Mouse (Mus musculus): Measurements from ENCODE around the gene Rnf213. TPM values are rescaled to one million over a fixed set of nuclear protein-coding genes. Genes with fewer than 3 reads are reported as not detected.
A peak's percentile ranks its signal among the peaks of the same experiment; 100 is the strongest.

Rnf213 gene
- polyA plus RNA-seq, 1 experiment from 2014 or later: 12.5 TPM

GRCm38 (mm10) chr11:119390271-119391231 is 2.3 kb upstream of the Rnf213 start:
- Histone ChIP-seq H3K4me3 (ENCODE audit: low read depth, low read length) (peak overlapping the region; percentile 72), H3K4me2 (peak overlapping the region; percentile 97), H3K9me3 (ENCODE audit: low read depth, low read length) (no peaks in the 10 kb centered on the region), H3K27ac (ENCODE audit: low read depth) (peak overlapping the region; percentile 84), H3K4me1 (ENCODE audit: insufficient read depth) (peaks cover 12% of the 10 kb centered on the region), H3K9ac (peak overlapping the region; percentile 65), H3K36me3 (ENCODE audit: insufficient read depth) (no peaks in the 10 kb centered on the region), H3K27me3 (ENCODE audit: insufficient read depth, low read length) (no peaks in the 10 kb centered on the region; the same call in 1 of the 2 replicates)
- TF ChIP-seq CTCF (IDR thresholded peaks at IDR 0.05; ENCODE audit: low read depth): no peak
- 2% methylated on average over 51 of the region's 53 CpGs for WGBS
- DNase-seq (peak; percentile 70), ATAC-seq (ENCODE audit: insufficient read depth) (peak; percentile 47)

- Histone ChIP-seq H3K4me3 (ENCODE audit: low read depth, low read length) (peak overlapping the region; percentile 72; the same call in 1 of the 2 replicates), H3K36me3 (ENCODE audit: insufficient read depth) (no peaks in the 10 kb centered on the region), H3K4me2 (peak overlapping the region; percentile 97), H3K27me3 (ENCODE audit: insufficient read depth, low read length) (no peaks in the 10 kb centered on the region; the same call in 1 of the 2 replicates), H3K27ac (ENCODE audit: low read depth) (0 out of 2 replicates have a peak overlapping the region, but pooled peaks have one; percentile 27), H3K9ac (no peak overlapping the region), H3K4me1 (ENCODE audit: insufficient read depth) (peaks cover 12% of the 10 kb centered on the region), H3K9me3 (ENCODE audit: low read depth, low read length) (no peaks in the 10 kb centered on the region)
- WGBS: 29% methylated on average over 7 of the region's 7 CpGs
- ATAC-seq (ENCODE audit: insufficient read depth): no peak
- TF ChIP-seq CTCF (IDR thresholded peaks at IDR 0.05; ENCODE audit: low read depth): no peak
- no peak for DNase-seq
Measured at GRCm38 (mm10) chr11:119391386-119392000, 1.4 kb upstream of the Rnf213 start.

- no peaks in the 10 kb centered on the region; the same call in 1 of the 2 replicates for H3K27me3 ChIP-seq (ENCODE audit: insufficient read depth, low read length)
- TF ChIP-seq CTCF (IDR thresholded peaks at IDR 0.05; ENCODE audit: low read depth): no peak
- H3K9ac ChIP-seq: 0 out of 2 replicates have a peak overlapping the region, but pooled peaks have one; percentile 3
- 10% methylated on average over 12 of the region's 12 CpGs for WGBS
- peaks cover 12% of the 10 kb centered on the region for H3K4me1 ChIP-seq (ENCODE audit: insufficient read depth)
- peak overlapping the region; percentile 57 for H3K4me3 ChIP-seq (ENCODE audit: low read depth, low read length)
- H3K4me2 ChIP-seq: peak overlapping the region; percentile 89
- DNase-seq: peak; percentile 66
- no peaks in the 10 kb centered on the region for H3K9me3 ChIP-seq (ENCODE audit: low read depth, low read length)
- ATAC-seq (ENCODE audit: insufficient read depth): no peak
- H3K36me3 ChIP-seq (ENCODE audit: insufficient read depth): peaks cover 3% of the 10 kb centered on the region; the same call in 1 of the 2 replicates
- 0 out of 2 replicates have a peak overlapping the region, but pooled peaks have one; percentile 27 for H3K27ac ChIP-seq (ENCODE audit: low read depth)
Measured at GRCm38 (mm10) chr11:119392001-119392614, 792 bp upstream of the Rnf213 start.

- WGBS: 23% methylated on average over 7 of the region's 7 CpGs
Measured at GRCm38 (mm10) chr11:119393483-119393804, 544 bp downstream of the Rnf213 start.

GRCm38 (mm10) chr11:119394210-119394609 is 1.3 kb downstream of the Rnf213 start:
- Histone ChIP-seq H3K4me2 (peak overlapping the region; percentile 89), H3K4me1 (ENCODE audit: insufficient read depth) (peaks cover 12% of the 10 kb centered on the region), H3K9ac (no peak overlapping the region; the same call in 1 of the 2 replicates), H3K4me3 (ENCODE audit: low read depth, low read length) (peak overlapping the region; percentile 57), H3K9me3 (ENCODE audit: low read depth, low read length) (no peaks in the 10 kb centered on the region), H3K27me3 (ENCODE audit: insufficient read depth, low read length) (no peaks in the 10 kb centered on the region; the same call in 1 of the 2 replicates), H3K27ac (ENCODE audit: low read depth) (no peak overlapping the region), H3K36me3 (ENCODE audit: insufficient read depth) (peaks cover 3% of the 10 kb centered on the region; the same call in 1 of the 2 replicates)
- 34% methylated on average over 6 of the region's 6 CpGs for WGBS
- no peak for TF ChIP-seq CTCF (IDR thresholded peaks at IDR 0.05; ENCODE audit: low read depth)
- DNase-seq (no peak), ATAC-seq (ENCODE audit: insufficient read depth) (no peak)

More at GRCm38 (mm10) chr11:119393483-119393804, 544 bp downstream of the Rnf213 start:
- Histone ChIP-seq H3K9me3 (ENCODE audit: low read depth, low read length) (no peaks in the 10 kb centered on the region), H3K27ac (ENCODE audit: low read depth) (peak overlapping the region; percentile 70; the same call in 1 of the 2 replicates), H3K4me2 (peak overlapping the region; percentile 89), H3K4me1 (ENCODE audit: insufficient read depth) (peaks cover 12% of the 10 kb centered on the region), H3K27me3 (ENCODE audit: insufficient read depth, low read length) (no peaks in the 10 kb centered on the region; the same call in 1 of the 2 replicates), H3K36me3 (ENCODE audit: insufficient read depth) (peaks cover 3% of the 10 kb centered on the region; the same call in 1 of the 2 replicates), H3K4me3 (ENCODE audit: low read depth, low read length) (peak overlapping the region; percentile 57), H3K9ac (peak overlapping the region; percentile 65)
- no peak for TF ChIP-seq CTCF (IDR thresholded peaks at IDR 0.05; ENCODE audit: low read depth)
- ATAC-seq (ENCODE audit: insufficient read depth): no peak; the same call in 1 of the 2 replicates
- no peak for DNase-seq

- WGBS: 29% methylated on average over 7 of the region's 7 CpGs
- H3K27me3 ChIP-seq (ENCODE audit: insufficient read depth, low read length): no peaks in the 10 kb centered on the region; the same call in 1 of the 2 replicates
- ATAC-seq (ENCODE audit: insufficient read depth): no peak
Measured at GRCm38 (mm10) chr11:119395394-119395793, 2.5 kb downstream of the Rnf213 start.

More at GRCm38 (mm10) chr11:119395394-119395793, 2.5 kb downstream of the Rnf213 start:
- Histone ChIP-seq H3K9me3 (ENCODE audit: low read depth, low read length) (no peaks in the 10 kb centered on the region), H3K4me1 (ENCODE audit: insufficient read depth) (peaks cover 8% of the 10 kb centered on the region; the same call in 1 of the 2 replicates), H3K4me2 (0 out of 2 replicates have a peak overlapping the region, but pooled peaks have one; percentile 89), H3K27ac (ENCODE audit: low read depth) (no peak overlapping the region), H3K36me3 (ENCODE audit: insufficient read depth) (peaks cover 3% of the 10 kb centered on the region; the same call in 1 of the 2 replicates), H3K4me3 (ENCODE audit: low read depth, low read length) (no peak overlapping the region), H3K9ac (no peak overlapping the region)
- TF ChIP-seq CTCF (IDR thresholded peaks at IDR 0.05; ENCODE audit: low read depth): no peak
- DNase-seq: no peak

All from lung, embryonic 14.5 days (tissue).